Mouse (Mus musculus) heart, embryonic 10.5 days (tissue): ENCODE results near the gene Sez6. TPM values are rescaled to one million over a fixed set of nuclear protein-coding genes. Genes with fewer than 3 reads are reported as not detected.
A peak's percentile ranks its signal among the peaks of the same experiment; 100 is the strongest.

Experiments used
- DNase-seq: peaks from one replicate; pipeline ENCODE4 v3.0.0-alpha.2; 2017; ENCODE audit warnings: low spot score
- H3K27ac ChIP-seq: fragments of 300-500 bp; sonication (generic); 2 replicates; pipeline ENCODE4 v1.5.1; 2016; ENCODE audit warnings: mild to moderate bottlenecking
- H3K27me3 ChIP-seq: fragments of 300-500 bp; sonication (generic); 2 replicates; pipeline ENCODE4 v1.6.1; 2016; ENCODE audit warnings: mild to moderate bottlenecking; ENCODE audit not compliant: poor library complexity, insufficient read depth, severe bottlenecking
- H3K36me3 ChIP-seq: fragments of 300-500 bp; sonication (generic); 2 replicates; pipeline ENCODE4 v1.6.1; 2016; ENCODE audit warnings: mild to moderate bottlenecking, moderate library complexity
- H3K4me1 ChIP-seq: fragments of 300-500 bp; sonication (generic); 2 replicates; pipeline ENCODE4 v1.6.1; 2016; ENCODE audit warnings: mild to moderate bottlenecking
- H3K4me3 ChIP-seq: fragments of 300-500 bp; sonication (generic); 2 replicates; pipeline ENCODE4 v1.5.1; 2016; ENCODE audit warnings: mild to moderate bottlenecking, moderate library complexity
- H3K9me3 ChIP-seq: fragments of 300-500 bp; sonication (generic); 2 replicates; pipeline ENCODE4 v1.6.1; 2016; ENCODE audit warnings: mild to moderate bottlenecking, moderate library complexity
- WGBS: fragments of 180-500 bp; shearing (Covaris S2); methylation state at CpG from one replicate; pipeline ENCODE4 v1.1.7; 2016; 5-methylcytosine and 5-hydroxymethylcytosine counted together
- polyA plus RNA-seq: library from polyadenylated mRNA; unstranded; fragments of >200 nt; fragmentation: Nextera tagmentation; extraction: Ambion mirVana; gene quantifications from 2 replicates; pipeline ENCODE4 v1.2.1, GENCODE M21; 2016

The Sez6 gene
- polyA plus RNA-seq, 1 experiment from 2014 or later, result 0.30 TPM

GRCm38 (mm10) chr11:77981609-77982440 is 51.2 kb downstream of the Sez6 start:
- peak overlapping the region; percentile 97 for H3K27ac ChIP-seq
- peak; percentile 99 for DNase-seq
- peaks cover 18% of the 10 kb centered on the region for H3K4me1 ChIP-seq
- peaks cover 20% of the 10 kb centered on the region for H3K36me3 ChIP-seq
- H3K27me3 ChIP-seq, result peaks cover 23% of the 10 kb centered on the region
- no peaks in the 10 kb centered on the region for H3K9me3 ChIP-seq
- under 1% methylated on average over 29 of the region's 29 CpGs for WGBS
- H3K4me3 ChIP-seq, result peak overlapping the region; percentile 100

GRCm38 (mm10) chr11:77982441-77982905 is 51.9 kb downstream of the Sez6 start, which contains the start of gene Phf12:
Gene Phf12 (plus strand): TSS chr11:77982754.
- 0% methylated on average over 62 of the region's 62 CpGs for WGBS
- Histone ChIP-seq H3K4me1 (peaks cover 18% of the 10 kb centered on the region), H3K4me3 (peak within 1 kb of the TSS; percentile 100), H3K9me3 (no peaks in the 10 kb centered on the region), H3K27me3 (peaks cover 16% of the 10 kb centered on the region), H3K27ac (peak within 1 kb of the TSS; percentile 97), H3K36me3 (peaks cover 26% of the 10 kb centered on the region)
- DNase-seq, result peak; percentile 100

GRCm38 (mm10) chr11:77983191-77983936 is 52.8 kb downstream of the Sez6 start:
- 0% methylated on average over 28 of the region's 32 CpGs for WGBS
- H3K27me3 ChIP-seq, result 0 out of 2 replicates have a peak, but pooled peaks cover 8% of the 10 kb centered on the region
- peak overlapping the region; percentile 97 for H3K27ac ChIP-seq

GRCm38 (mm10) chr11:77983937-77984835 is 53.6 kb downstream of the Sez6 start:
- Histone ChIP-seq H3K4me3 (peak overlapping the region; percentile 100), H3K36me3 (peaks cover 40% of the 10 kb centered on the region), H3K27me3 (0 out of 2 replicates have a peak, but pooled peaks cover under 1% of the 10 kb centered on the region), H3K4me1 (peaks cover 18% of the 10 kb centered on the region), H3K27ac (peak overlapping the region; percentile 97), H3K9me3 (no peaks in the 10 kb centered on the region)
- DNase-seq, result peak; percentile 89
- under 1% methylated on average over 50 of the region's 63 CpGs for WGBS

More at GRCm38 (mm10) chr11:77983191-77983936, 52.8 kb downstream of the Sez6 start:
- peaks cover 18% of the 10 kb centered on the region for H3K4me1 ChIP-seq
- no peaks in the 10 kb centered on the region for H3K9me3 ChIP-seq
- H3K36me3 ChIP-seq, result peaks cover 31% of the 10 kb centered on the region
- H3K4me3 ChIP-seq, result peak overlapping the region; percentile 100
- peak; percentile 90 for DNase-seq

- Histone ChIP-seq H3K4me3 (peak overlapping the region; percentile 100), H3K36me3 (peaks cover 44% of the 10 kb centered on the region), H3K9me3 (no peaks in the 10 kb centered on the region), H3K27me3 (no peaks in the 10 kb centered on the region), H3K27ac (peak overlapping the region; percentile 97), H3K4me1 (peaks cover 18% of the 10 kb centered on the region)
- no peak for DNase-seq
- under 1% methylated on average over 13 of the region's 13 CpGs for WGBS
These were observed 54.2 kb downstream of the Sez6 start for GRCm38 (mm10) chr11:77984836-77985231.

GRCm38 (mm10) chr11:77985541-77986065 is 55.0 kb downstream of the Sez6 start:
- peak overlapping the region; percentile 100 for H3K4me3 ChIP-seq
- no peaks in the 10 kb centered on the region for H3K9me3 ChIP-seq
- 93% methylated on average over 3 of the region's 3 CpGs for WGBS
- H3K27me3 ChIP-seq, result no peaks in the 10 kb centered on the region
- DNase-seq, result no peak
- peak overlapping the region; percentile 97; the same call in 1 of the 2 replicates for H3K27ac ChIP-seq
- peaks cover 18% of the 10 kb centered on the region for H3K4me1 ChIP-seq
- peaks cover 49% of the 10 kb centered on the region for H3K36me3 ChIP-seq

GRCm38 (mm10) chr11:77989071-77989690 is 58.6 kb downstream of the Sez6 start:
- no peaks in the 10 kb centered on the region for H3K9me3 ChIP-seq
- no peak overlapping the region for H3K27ac ChIP-seq
- no peaks in the 10 kb centered on the region for H3K27me3 ChIP-seq
- DNase-seq, result no peak
- H3K36me3 ChIP-seq, result peaks cover 69% of the 10 kb centered on the region
- H3K4me3 ChIP-seq, result no peak overlapping the region
- peaks cover 16% of the 10 kb centered on the region; the same call in 1 of the 2 replicates for H3K4me1 ChIP-seq
- 93% methylated on average over 13 of the region's 13 CpGs for WGBS

GRCm38 (mm10) chr11:77995556-77995955 is 65.0 kb downstream of the Sez6 start:
- WGBS, result 68% methylated on average over 1 of the region's 1 CpGs
- H3K9me3 ChIP-seq, result no peaks in the 10 kb centered on the region
- DNase-seq, result no peak
- no peak overlapping the region for H3K27ac ChIP-seq
- no peaks in the 10 kb centered on the region for H3K4me1 ChIP-seq
- peaks cover 55% of the 10 kb centered on the region for H3K36me3 ChIP-seq
- no peak overlapping the region for H3K4me3 ChIP-seq
- H3K27me3 ChIP-seq, result no peaks in the 10 kb centered on the region

- WGBS, result 82% methylated on average over 5 of the region's 5 CpGs
- Histone ChIP-seq H3K4me3 (no peak overlapping the region), H3K4me1 (peaks cover 11% of the 10 kb centered on the region; the same call in 1 of the 2 replicates), H3K9me3 (no peaks in the 10 kb centered on the region), H3K36me3 (peaks cover 79% of the 10 kb centered on the region), H3K27ac (peak overlapping the region; percentile 48; the same call in 1 of the 2 replicates), H3K27me3 (no peaks in the 10 kb centered on the region)
- DNase-seq, result no peak
These were observed 75.8 kb downstream of the Sez6 start for GRCm38 (mm10) chr11:78006446-78006845.

- no peaks in the 10 kb centered on the region for H3K9me3 ChIP-seq
- no peaks in the 10 kb centered on the region for H3K27me3 ChIP-seq
- peaks cover 94% of the 10 kb centered on the region for H3K36me3 ChIP-seq
- no peak overlapping the region for H3K27ac ChIP-seq
- H3K4me3 ChIP-seq, result no peak overlapping the region
- H3K4me1 ChIP-seq, result 0 out of 2 replicates have a peak, but pooled peaks cover 11% of the 10 kb centered on the region
- DNase-seq, result peak; percentile 84
- 18% methylated on average over 4 of the region's 4 CpGs for WGBS
These were observed 89.1 kb downstream of the Sez6 start for GRCm38 (mm10) chr11:78019676-78020075.

- Histone ChIP-seq H3K4me1 (0 out of 2 replicates have a peak, but pooled peaks cover 11% of the 10 kb centered on the region), H3K27ac (no peak overlapping the region), H3K4me3 (no peak overlapping the region), H3K27me3 (no peaks in the 10 kb centered on the region), H3K9me3 (no peaks in the 10 kb centered on the region), H3K36me3 (peaks cover 92% of the 10 kb centered on the region)
- WGBS, result 83% methylated on average over 8 of the region's 8 CpGs
- no peak for DNase-seq
These were observed 93.0 kb downstream of the Sez6 start for GRCm38 (mm10) chr11:78023607-78024006.
